Mouse (Mus musculus) macrophage (primary cell): ENCODE measurements around the gene Tmem256. TPM values are rescaled to one million over a fixed set of nuclear protein-coding genes. Genes with fewer than 3 reads are reported as not detected.
"Not testable (repeated sequence)": the region's sequence is repeated elsewhere in the genome, so short reads cannot be mapped to it uniquely, and the experiment has no call there.

Experiments used
- H3K27ac ChIP-seq: fragments of 350-480 bp; formaldehyde crosslinking; 2 replicates; pipeline ENCODE4 v1.9.0; 2021
- H3K36me3 ChIP-seq: fragments of 350-480 bp; formaldehyde crosslinking; 2 replicates; pipeline ENCODE4 v1.9.0; 2021; ENCODE audit errors: inconsistent target
- H3K4me3 ChIP-seq: fragments of 350-480 bp; formaldehyde crosslinking; 2 replicates; pipeline ENCODE4 v1.9.0; 2021; ENCODE audit errors: inconsistent target
- H3K79me2 ChIP-seq: fragments of 350-480 bp; formaldehyde crosslinking; 2 replicates; pipeline ENCODE4 v1.9.0; 2021; ENCODE audit errors: inconsistent target
- WGBS: methylation state at CpG from one replicate; pipeline ENCODE4 v1.1.7; 2026; ENCODE audit warnings: inconsistent platforms; ENCODE audit not compliant: missing documents; 5-methylcytosine and 5-hydroxymethylcytosine counted together
- polyA plus RNA-seq: library from polyadenylated mRNA; stranded (reverse); fragments of 250-400 nt; gene quantifications from 3 replicates; pipeline ENCODE4 v1.2.4, GENCODE M21; 2018; ENCODE audit warnings: inconsistent platforms

Tmem256 gene
- polyA plus RNA-seq, 1 experiment from 2014 or later: 71.2 TPM

- WGBS: 64% methylated on average over 10 of the region's 10 CpGs
- Histone ChIP-seq H3K36me3 (peaks cover 15% of the 10 kb centered on the region; the same call in 1 of the 2 replicates), H3K79me2 (no peaks in the 10 kb centered on the region), H3K27ac (no peak overlapping the region), H3K4me3 (no peak overlapping the region)
These were observed 16.4 kb downstream of the Tmem256 start for GRCm38 (mm10) chr11:69854680-69855079.

DNA sequence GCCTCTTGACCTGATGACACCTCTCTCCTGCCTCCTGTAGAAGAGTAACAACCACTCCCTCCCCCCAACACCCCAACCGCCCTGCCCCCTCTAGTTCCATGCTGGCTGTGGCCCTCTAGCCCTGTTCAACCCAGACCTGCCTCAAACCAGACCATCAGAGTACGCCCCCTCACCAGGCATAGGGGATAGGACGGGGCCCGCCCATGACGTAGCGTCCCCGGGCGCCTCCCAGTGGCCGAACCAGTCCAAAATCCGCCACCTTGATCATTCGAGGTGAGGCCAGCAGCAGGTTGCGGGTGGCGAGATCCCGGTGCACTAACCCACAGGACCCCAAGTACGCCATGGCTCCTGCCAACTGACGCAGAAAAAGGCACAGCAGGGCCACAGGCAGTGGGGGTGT lies 17.0 kb downstream of the Tmem256 start:
- Histone ChIP-seq H3K79me2 (no peaks in the 10 kb centered on the region), H3K27ac (no peak overlapping the region), H3K36me3 (peaks cover 13% of the 10 kb centered on the region; the same call in 1 of the 2 replicates), H3K4me3 (no peak overlapping the region)
- 37% methylated on average over 15 of the region's 16 CpGs for WGBS

- no peaks in the 10 kb centered on the region for H3K79me2 ChIP-seq
- 87% methylated on average over 29 of the region's 30 CpGs for WGBS
- H3K36me3 ChIP-seq: no peaks in the 10 kb centered on the region
- no peak within 1 kb of the TSS for H3K4me3 ChIP-seq
- H3K27ac ChIP-seq: no peak within 1 kb of the TSS
These were observed 20.0 kb downstream of the Tmem256 start, which contains the start of gene Tnk1 for GRCm38 (mm10) chr11:69858113-69858998. TSS of gene Tnk1 (minus strand) at chr11:69858730.

DNA sequence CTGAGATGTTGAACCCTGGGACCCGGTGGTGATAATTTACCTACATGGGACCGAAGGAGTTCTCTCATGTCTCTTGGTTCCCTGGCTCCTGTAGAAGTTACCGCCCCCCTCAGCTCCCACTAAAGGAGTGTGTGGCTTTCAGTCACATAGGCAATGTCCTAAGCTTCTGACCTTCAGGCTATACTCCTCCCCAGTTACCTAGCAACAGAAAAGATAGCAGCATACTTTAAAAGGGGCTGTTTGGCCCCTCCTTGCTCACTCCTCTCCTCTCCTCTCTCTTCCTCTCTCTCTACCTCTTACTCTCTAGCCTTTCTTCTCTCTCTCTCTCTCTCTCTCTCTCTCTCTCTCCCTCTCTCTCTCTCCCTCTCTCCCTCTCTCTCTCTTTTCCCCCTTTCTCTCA lies 25.4 kb downstream of the Tmem256 start:
- H3K79me2 ChIP-seq, H3K4me3 ChIP-seq, H3K36me3 ChIP-seq, H3K27ac ChIP-seq: not testable (repeated sequence)
- 83% methylated on average over 3 of the region's 3 CpGs for WGBS

DNA sequence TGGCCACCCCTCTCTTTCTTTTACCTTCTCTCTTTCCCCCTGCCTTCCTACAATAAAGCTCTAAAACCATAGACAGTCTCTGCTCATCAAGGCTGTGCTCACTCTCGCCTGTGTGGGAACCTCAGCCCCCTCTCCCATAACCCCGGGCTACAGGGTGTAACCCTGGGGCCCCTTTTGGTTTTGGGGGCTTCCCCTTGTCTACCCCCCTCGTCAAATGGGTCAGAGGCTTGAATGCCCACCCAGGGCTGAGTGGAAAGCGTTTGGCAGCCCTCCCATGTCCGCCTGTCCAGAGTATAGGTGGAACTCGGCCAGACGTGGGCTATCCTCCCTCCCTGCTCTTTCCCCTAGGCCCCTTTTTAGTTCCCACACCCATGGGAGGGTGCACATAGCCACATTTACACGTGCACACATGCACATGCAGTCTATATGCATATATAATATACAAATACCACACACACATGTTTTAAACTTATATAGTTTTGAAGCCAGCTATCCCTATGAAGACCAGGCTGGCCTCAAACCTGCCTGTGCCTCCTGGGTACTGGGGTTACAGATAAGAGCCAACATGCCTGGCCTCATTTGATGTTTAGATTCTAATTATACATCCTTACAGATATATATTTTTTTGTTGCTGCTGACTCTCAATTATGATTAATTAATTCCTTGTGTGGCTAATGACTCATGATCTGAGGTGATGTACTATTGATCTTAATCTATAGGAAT lies 26.0 kb downstream of the Tmem256 start:
- H3K27ac ChIP-seq: no peak overlapping the region
- 52% methylated on average over 8 of the region's 8 CpGs for WGBS
- H3K79me2 ChIP-seq: no peaks in the 10 kb centered on the region
- H3K4me3 ChIP-seq: no peak overlapping the region
- no peaks in the 10 kb centered on the region for H3K36me3 ChIP-seq

GRCm38 (mm10) chr11:69865561-69865960 lies 27.2 kb downstream of the Tmem256 start:
- 93% methylated on average over 9 of the region's 9 CpGs for WGBS
- Histone ChIP-seq H3K79me2 (no peaks in the 10 kb centered on the region), H3K36me3 (no peaks in the 10 kb centered on the region), H3K27ac (no peak overlapping the region), H3K4me3 (no peak overlapping the region)

- 87% methylated on average over 9 of the region's 9 CpGs for WGBS
- Histone ChIP-seq H3K36me3 (no peaks in the 10 kb centered on the region), H3K4me3 (no peak overlapping the region), H3K27ac (no peak overlapping the region), H3K79me2 (no peaks in the 10 kb centered on the region)
These were observed 29.0 kb downstream of the Tmem256 start for GRCm38 (mm10) chr11:69867335-69867734.

GRCm38 (mm10) chr11:69870289-69871069 lies 32.2 kb downstream of the Tmem256 start:
- H3K27ac ChIP-seq: no peak overlapping the region
- WGBS: 100% methylated on average over 2 of the region's 2 CpGs
- no peaks in the 10 kb centered on the region for H3K36me3 ChIP-seq
- H3K4me3 ChIP-seq: no peak overlapping the region
- no peaks in the 10 kb centered on the region for H3K79me2 ChIP-seq

DNA sequence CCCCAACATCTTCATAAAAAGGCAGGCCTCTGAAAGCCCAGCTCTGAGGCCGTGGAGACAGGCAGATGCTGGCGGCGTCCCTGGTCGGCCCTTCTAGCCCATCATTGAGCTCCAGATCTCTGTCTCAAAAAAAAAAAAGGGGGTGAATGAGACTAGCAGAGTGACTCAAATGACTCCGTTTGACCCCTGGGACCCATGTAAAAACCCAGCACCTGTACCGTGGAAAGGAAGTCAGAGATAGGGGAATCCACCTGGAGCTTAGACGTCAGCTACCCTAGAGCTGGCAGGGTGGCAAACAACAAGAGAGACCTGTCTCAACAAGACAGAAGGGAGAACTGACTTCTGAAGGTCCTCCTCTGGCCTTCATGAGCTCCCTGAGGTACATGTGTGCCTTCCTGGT lies 33.5 kb downstream of the Tmem256 start:
- no peak overlapping the region for H3K4me3 ChIP-seq
- H3K36me3 ChIP-seq: no peaks in the 10 kb centered on the region
- H3K27ac ChIP-seq: no peak overlapping the region
- WGBS: 89% methylated on average over 7 of the region's 7 CpGs
- H3K79me2 ChIP-seq: no peaks in the 10 kb centered on the region

DNA sequence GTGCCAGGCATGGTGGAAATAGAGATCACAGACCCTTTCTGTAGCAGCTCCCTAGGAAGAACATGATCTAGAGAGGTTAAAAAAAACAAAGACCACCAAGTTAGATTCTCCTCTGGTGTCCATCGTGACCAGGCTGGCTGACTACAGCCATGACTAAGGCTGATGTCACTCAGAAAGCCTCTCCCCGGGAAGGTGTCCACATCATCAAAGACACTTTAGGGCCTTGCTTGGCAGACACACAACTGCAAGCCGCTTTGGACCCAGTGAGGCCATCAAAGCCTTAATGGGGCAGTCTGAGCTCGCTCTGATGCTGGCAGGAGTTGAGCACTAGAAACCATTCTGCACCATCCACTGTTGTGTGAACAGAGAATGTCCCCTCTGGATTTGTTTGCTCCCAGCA lies 34.1 kb downstream of the Tmem256 start:
- Histone ChIP-seq H3K4me3 (no peak overlapping the region), H3K79me2 (no peaks in the 10 kb centered on the region), H3K27ac (no peak overlapping the region), H3K36me3 (no peaks in the 10 kb centered on the region)
- 81% methylated on average over 4 of the region's 4 CpGs for WGBS

DNA sequence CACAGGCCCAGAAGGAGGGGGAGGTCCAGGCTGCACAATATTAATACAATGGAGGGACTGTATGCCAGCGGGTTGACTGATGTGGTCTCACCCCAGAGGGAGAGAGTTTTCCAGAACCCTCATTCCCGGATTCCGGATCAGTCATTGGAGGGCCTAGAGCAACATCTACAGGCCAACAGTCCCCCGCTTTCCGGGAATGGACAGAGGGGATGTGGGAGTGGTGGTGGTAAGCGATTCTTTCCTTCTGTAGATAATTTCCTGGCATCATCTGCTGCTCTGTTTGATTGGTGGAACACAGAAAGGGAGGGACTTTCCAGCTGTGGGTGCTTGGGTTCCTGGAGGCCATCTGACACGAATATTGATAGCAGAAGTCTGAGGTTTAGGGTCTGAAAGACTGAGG lies 37.9 kb downstream of the Tmem256 start:
- Histone ChIP-seq H3K4me3 (no peak overlapping the region), H3K27ac (no peak overlapping the region), H3K36me3 (no peaks in the 10 kb centered on the region), H3K79me2 (peaks cover 16% of the 10 kb centered on the region)
- 57% methylated on average over 7 of the region's 7 CpGs for WGBS

GRCm38 (mm10) chr11:69876867-69877266 lies 38.6 kb downstream of the Tmem256 start:
- H3K27ac ChIP-seq: no peak overlapping the region
- 10% methylated on average over 12 of the region's 12 CpGs for whole genome bisulfite sequencing
- no peaks in the 10 kb centered on the region for H3K36me3 ChIP-seq
- peaks cover 16% of the 10 kb centered on the region for H3K79me2 ChIP-seq
- no peak overlapping the region for H3K4me3 ChIP-seq

- WGBS: 90% methylated on average over 11 of the region's 11 CpGs
- Histone ChIP-seq H3K4me3 (no peak within 1 kb of the TSS), H3K79me2 (peaks cover 16% of the 10 kb centered on the region), H3K27ac (no peak within 1 kb of the TSS), H3K36me3 (no peaks in the 10 kb centered on the region)
These were observed 39.6 kb downstream of the Tmem256 start, which contains the start of gene Tmem95 for GRCm38 (mm10) chr11:69877878-69878277. TSS of gene Tmem95 (minus strand) at chr11:69878018.

GRCm38 (mm10) chr11:69878399-69878798 lies 40.1 kb downstream of the Tmem256 start:
- H3K27ac ChIP-seq: no peak overlapping the region
- H3K36me3 ChIP-seq: no peaks in the 10 kb centered on the region
- 85% methylated on average over 1 of the region's 3 CpGs for WGBS
- peaks cover 16% of the 10 kb centered on the region for H3K79me2 ChIP-seq
- H3K4me3 ChIP-seq: no peak overlapping the region
